Mouse (Mus musculus): Measurements from ENCODE around the gene Tyro3.

- TF ChIP-seq CTCF (IDR thresholded peaks at IDR 0.05; ENCODE audit: low read depth) (no peak), EP300 (IDR thresholded peaks at IDR 0.05; ENCODE audit: low read depth) (no peak)
Measured at GRCm38 (mm10) chr2:119821136-119821535, 23.6 kb downstream of the Tyro3 start.
